Mouse (Mus musculus) CD4-positive, CD25-positive, alpha-beta regulatory T cell, adult 2 months (primary cell): ENCODE data around the gene Vangl2.

ENCODE experiments used
- DNase-seq: peaks from one replicate; pipeline ENCODE4 v3.0.0-alpha.2; 2012; ENCODE audit warnings: low read depth, low spot score

Vangl2 gene

GRCm38 (mm10) chr1:172028394-172029275 is at the start of gene Vangl2:
Gene Vangl2 (minus strand): TSS chr1:172028444.
- DNase-seq = no peak

- no peak for DNase-seq
These were observed 49.7 kb upstream of the Vangl2 start for GRCm38 (mm10) chr1:172077981-172078380.

- DNase-seq = no peak
These were observed 44.4 kb upstream of the Vangl2 start for GRCm38 (mm10) chr1:172072604-172073003.

GRCm38 (mm10) chr1:172071556-172071955 is 43.3 kb upstream of the Vangl2 start:
- no peak for DNase-seq

- no peak for DNase-seq
These were observed 42.0 kb upstream of the Vangl2 start for GRCm38 (mm10) chr1:172070227-172070626.

GRCm38 (mm10) chr1:172064613-172065141 is 36.4 kb upstream of the Vangl2 start:
- DNase-seq = no peak

- no peak for DNase-seq
These were observed 35.2 kb upstream of the Vangl2 start for GRCm38 (mm10) chr1:172063291-172064023.

- DNase-seq = no peak
These were observed 33.9 kb upstream of the Vangl2 start for GRCm38 (mm10) chr1:172062101-172062500.

- no peak for DNase-seq
These were observed 33.0 kb upstream of the Vangl2 start for GRCm38 (mm10) chr1:172061217-172061616.

GRCm38 (mm10) chr1:172060659-172061058 is 32.4 kb upstream of the Vangl2 start:
- no peak for DNase-seq

GRCm38 (mm10) chr1:172058874-172059273 is 30.6 kb upstream of the Vangl2 start:
- no peak for DNase-seq

GRCm38 (mm10) chr1:172058321-172058720 is 30.1 kb upstream of the Vangl2 start:
- DNase-seq = no peak

- no peak for DNase-seq
These were observed 29.3 kb upstream of the Vangl2 start, which contains the start of gene Nhlh1 for GRCm38 (mm10) chr1:172057491-172057921. Gene Nhlh1 (minus strand): TSS chr1:172057573.

GRCm38 (mm10) chr1:172056251-172056650 is 28.0 kb upstream of the Vangl2 start:
- no peak for DNase-seq

GRCm38 (mm10) chr1:172053541-172054440 is 25.5 kb upstream of the Vangl2 start:
- peak; percentile 6 for DNase-seq

GRCm38 (mm10) chr1:172052766-172053279 is 24.6 kb upstream of the Vangl2 start:
- no peak for DNase-seq

- DNase-seq = no peak
These were observed 21.0 kb upstream of the Vangl2 start for GRCm38 (mm10) chr1:172049131-172049782.

- no peak for DNase-seq
These were observed 20.0 kb upstream of the Vangl2 start for GRCm38 (mm10) chr1:172048241-172048734.

- peak; percentile 84 for DNase-seq
These were observed 18.7 kb upstream of the Vangl2 start for GRCm38 (mm10) chr1:172046938-172047337.

GRCm38 (mm10) chr1:172046410-172046809 is 18.2 kb upstream of the Vangl2 start:
- no peak for DNase-seq
